Mouse (Mus musculus) hindbrain, embryonic 16.5 days (tissue): ENCODE measurements at regions not wholly inside any gene's neighbourhood (a gene's known extent, or its start where the extent isn't known, plus 50 kb on each side); places are given as distances from the start of the nearest gene placed in this dataset.

ENCODE experiments used
- ATAC-seq: fragments of 200-750 bp; cut with Nextera tagmentation; 2 replicates; pipeline ENCODE4 v1.8.0; 2017; ENCODE audit warnings: moderate TSS enrichment, moderate library complexity
- H3K27ac ChIP-seq: fragments of 300-500 bp; sonication (generic); 2 replicates; pipeline ENCODE4 v1.5.1; 2014; ENCODE audit warnings: low read depth, mild to moderate bottlenecking, control low read depth, low read length, moderate library complexity
- H3K27me3 ChIP-seq: fragments of 300-500 bp; sonication (generic); replicated peaks from 2 replicates; pipeline ENCODE4 v1.6.1; 2014; ENCODE audit warnings: low read length; ENCODE audit not compliant: control insufficient read depth, insufficient read depth
- H3K36me3 ChIP-seq: fragments of 300-500 bp; sonication (generic); 2 replicates; pipeline ENCODE4 v1.6.1; 2014; ENCODE audit warnings: mild to moderate bottlenecking, low read length, moderate library complexity, mixed read lengths; ENCODE audit not compliant: control insufficient read depth, insufficient read depth
- H3K4me1 ChIP-seq: fragments of 300-500 bp; sonication (generic); 2 replicates; pipeline ENCODE4 v1.6.1; 2014; ENCODE audit warnings: low read depth, low read length; ENCODE audit not compliant: control insufficient read depth, insufficient read depth
- H3K4me2 ChIP-seq: fragments of 300-500 bp; sonication (generic); 2 replicates; pipeline ENCODE4 v1.6.1; 2014; ENCODE audit warnings: mild to moderate bottlenecking, low read length, control low read depth, moderate library complexity
- H3K4me3 ChIP-seq: fragments of 300-500 bp; sonication (generic); 2 replicates; pipeline ENCODE4 v1.5.1; 2014; ENCODE audit warnings: mild to moderate bottlenecking, low read length, control low read depth, moderate library complexity
- H3K9ac ChIP-seq: fragments of 300-500 bp; sonication (generic); 2 replicates; pipeline ENCODE4 v1.6.1; 2014; ENCODE audit warnings: low read depth, mild to moderate bottlenecking, control low read depth, low read length, moderate library complexity
- H3K9me3 ChIP-seq: fragments of 300-500 bp; sonication (generic); 2 replicates; pipeline ENCODE4 v1.6.1; 2014; ENCODE audit warnings: mild to moderate bottlenecking, low read length, moderate library complexity; ENCODE audit not compliant: control insufficient read depth
- WGBS: fragments of 180-500 bp; shearing (Covaris S2); extraction: QIAGEN DNeasy Blood & Tissue Kit; methylation state at CpG from one replicate; pipeline ENCODE4 v1.1.7; 2014; 5-methylcytosine and 5-hydroxymethylcytosine counted together

DNA sequence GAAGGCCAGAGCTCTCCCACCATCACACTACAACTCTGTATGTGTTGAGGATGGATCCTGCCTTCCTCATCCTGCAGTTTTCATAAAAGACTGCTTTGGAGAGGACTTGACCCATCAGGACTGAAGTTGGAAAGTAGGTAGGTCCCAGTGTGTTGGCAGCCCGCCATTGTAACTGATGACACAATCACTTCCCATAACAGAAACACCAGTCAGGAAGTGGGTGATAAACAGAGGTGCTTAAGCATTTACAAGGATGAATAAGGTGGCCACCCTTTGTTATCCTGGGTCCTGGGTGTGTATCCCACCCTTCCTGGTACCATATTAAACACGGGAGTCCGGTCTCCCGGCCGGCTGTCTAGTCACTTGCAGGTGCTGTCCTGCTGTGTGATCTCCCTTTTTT lies 118.3 kb downstream of the Snx10 start:
- Histone ChIP-seq H3K36me3 (no peaks in the 10 kb centered on the region), H3K4me3 (no peak overlapping the region), H3K9ac (no peak overlapping the region), H3K4me2 (no peak overlapping the region), H3K27me3 (no peaks in the 10 kb centered on the region), H3K27ac (no peak overlapping the region), H3K4me1 (no peaks in the 10 kb centered on the region), H3K9me3 (no peaks in the 10 kb centered on the region)
- no peak for ATAC-seq
- WGBS: 86% methylated on average over 5 of the region's 5 CpGs

- Histone ChIP-seq H3K9me3 (no peaks in the 10 kb centered on the region), H3K36me3 (no peaks in the 10 kb centered on the region), H3K4me1 (no peaks in the 10 kb centered on the region), H3K27ac (no peak overlapping the region), H3K4me2 (no peak overlapping the region), H3K27me3 (no peaks in the 10 kb centered on the region), H3K4me3 (no peak overlapping the region), H3K9ac (no peak overlapping the region)
- 55% methylated on average over 7 of the region's 7 CpGs for WGBS
- no peak for ATAC-seq
These were observed 125.1 kb downstream of the Snx10 start for GRCm38 (mm10) chr6:51648813-51649212.

- 87% methylated on average over 8 of the region's 8 CpGs for WGBS
- no peak overlapping the region for H3K27ac ChIP-seq
These were observed 130.1 kb downstream of the Snx10 start for GRCm38 (mm10) chr6:51653753-51654152.

GRCm38 (mm10) chr6:51654991-51655390 lies 131.3 kb downstream of the Snx10 start:
- H3K4me3 ChIP-seq: no peak overlapping the region
- H3K4me1 ChIP-seq: peaks cover 10% of the 10 kb centered on the region
- H3K36me3 ChIP-seq: no peaks in the 10 kb centered on the region
- WGBS: 98% methylated on average over 4 of the region's 4 CpGs
- no peaks in the 10 kb centered on the region for H3K27me3 ChIP-seq
- no peak overlapping the region for H3K9ac ChIP-seq
- ATAC-seq: no peak
- no peak overlapping the region for H3K27ac ChIP-seq
- H3K9me3 ChIP-seq: no peaks in the 10 kb centered on the region
- no peak overlapping the region for H3K4me2 ChIP-seq

More at GRCm38 (mm10) chr6:51653753-51654152, 130.1 kb downstream of the Snx10 start:
- Histone ChIP-seq H3K36me3 (no peaks in the 10 kb centered on the region), H3K4me1 (peaks cover 10% of the 10 kb centered on the region), H3K4me2 (no peak overlapping the region), H3K27me3 (no peaks in the 10 kb centered on the region), H3K4me3 (no peak overlapping the region), H3K9me3 (no peaks in the 10 kb centered on the region), H3K9ac (no peak overlapping the region)
- no peak for ATAC-seq

GRCm38 (mm10) chr6:51656078-51656477 lies 132.4 kb downstream of the Snx10 start:
- WGBS: 58% methylated on average over 7 of the region's 7 CpGs

DNA sequence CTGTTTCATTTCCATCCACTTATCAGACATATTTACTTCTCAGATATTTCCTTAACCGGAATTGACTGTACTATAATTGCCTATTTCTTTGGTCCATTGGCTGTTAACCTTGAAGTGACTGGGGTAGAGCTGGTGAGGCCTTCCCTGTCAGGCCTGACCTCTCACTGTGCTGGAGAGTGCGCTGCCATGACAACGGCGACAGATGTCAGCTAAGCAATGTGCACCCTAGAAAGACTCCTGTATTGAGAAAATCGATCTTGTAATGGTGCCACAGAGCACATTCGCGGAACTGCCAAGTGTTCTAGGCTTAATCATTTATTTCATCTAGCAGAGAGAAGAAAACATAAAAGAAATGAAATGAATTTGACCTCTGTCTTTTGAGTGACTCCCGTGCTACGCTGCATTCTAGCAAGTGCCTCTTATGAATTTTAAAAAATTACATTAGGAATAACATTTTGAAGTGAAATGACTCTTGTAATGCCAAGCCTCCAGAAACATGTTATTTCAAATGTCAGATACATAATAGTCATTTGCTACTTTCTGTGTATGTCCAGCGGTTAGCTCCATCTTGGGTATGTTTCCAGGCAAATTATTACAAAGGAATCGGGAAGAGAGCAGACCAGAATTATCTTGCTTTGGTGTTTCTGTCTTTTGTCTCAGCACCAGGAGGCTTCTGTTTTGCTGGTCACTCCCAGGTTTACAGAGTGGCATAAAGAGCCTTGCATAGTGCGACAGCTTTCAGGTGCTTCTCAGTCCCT lies 133.4 kb downstream of the Snx10 start:
- whole genome bisulfite sequencing: 26% methylated on average over 12 of the region's 12 CpGs
- peak; percentile 88 for ATAC-seq

More at GRCm38 (mm10) chr6:51656078-51656477, 132.4 kb downstream of the Snx10 start:
- Histone ChIP-seq H3K4me2 (no peak overlapping the region), H3K36me3 (no peaks in the 10 kb centered on the region), H3K4me3 (no peak overlapping the region), H3K27ac (no peak overlapping the region), H3K27me3 (no peaks in the 10 kb centered on the region), H3K9me3 (no peaks in the 10 kb centered on the region), H3K9ac (no peak overlapping the region), H3K4me1 (peaks cover 10% of the 10 kb centered on the region)
- no peak for ATAC-seq

GRCm38 (mm10) chr6:51658360-51658759 lies 134.7 kb downstream of the Snx10 start:
- WGBS: 10% methylated on average over 8 of the region's 8 CpGs
- no peaks in the 10 kb centered on the region for H3K36me3 ChIP-seq
- no peaks in the 10 kb centered on the region for H3K9me3 ChIP-seq
- H3K27me3 ChIP-seq: no peaks in the 10 kb centered on the region
- ATAC-seq: no peak
- H3K4me1 ChIP-seq: peaks cover 10% of the 10 kb centered on the region
- no peak overlapping the region for H3K4me3 ChIP-seq
- H3K9ac ChIP-seq: no peak overlapping the region
- H3K27ac ChIP-seq: no peak overlapping the region
- no peak overlapping the region for H3K4me2 ChIP-seq

More for the DNA sequence above, 133.4 kb downstream of the Snx10 start:
- no peaks in the 10 kb centered on the region for H3K9me3 ChIP-seq
- no peak overlapping the region for H3K9ac ChIP-seq
- peaks cover 10% of the 10 kb centered on the region for H3K4me1 ChIP-seq
- no peaks in the 10 kb centered on the region for H3K27me3 ChIP-seq
- no peak overlapping the region for H3K4me3 ChIP-seq
- no peaks in the 10 kb centered on the region for H3K36me3 ChIP-seq
- peak overlapping the region; percentile 62 for H3K27ac ChIP-seq
- H3K4me2 ChIP-seq: no peak overlapping the region

DNA sequence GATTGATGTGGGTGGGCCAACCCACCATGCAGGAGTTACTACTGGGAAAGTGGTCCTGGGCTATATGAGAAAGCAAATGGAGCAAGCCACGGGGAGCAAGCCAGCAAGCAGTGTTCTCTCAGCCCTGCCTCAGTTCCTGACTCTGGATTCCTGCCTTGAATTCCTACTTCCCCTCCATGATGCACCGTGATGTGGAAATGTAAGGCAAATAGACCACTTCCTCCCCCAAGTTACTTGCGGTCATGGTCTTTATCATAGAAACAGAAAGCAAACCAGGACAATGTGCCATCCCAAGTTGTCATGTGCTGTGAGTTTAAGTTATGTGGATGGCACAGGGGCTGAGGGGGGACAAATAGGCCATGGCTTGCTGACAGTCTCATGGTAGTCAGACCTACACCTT lies 139.5 kb downstream of the Snx10 start:
- WGBS: 93% methylated on average over 3 of the region's 3 CpGs
- ATAC-seq: no peak

DNA sequence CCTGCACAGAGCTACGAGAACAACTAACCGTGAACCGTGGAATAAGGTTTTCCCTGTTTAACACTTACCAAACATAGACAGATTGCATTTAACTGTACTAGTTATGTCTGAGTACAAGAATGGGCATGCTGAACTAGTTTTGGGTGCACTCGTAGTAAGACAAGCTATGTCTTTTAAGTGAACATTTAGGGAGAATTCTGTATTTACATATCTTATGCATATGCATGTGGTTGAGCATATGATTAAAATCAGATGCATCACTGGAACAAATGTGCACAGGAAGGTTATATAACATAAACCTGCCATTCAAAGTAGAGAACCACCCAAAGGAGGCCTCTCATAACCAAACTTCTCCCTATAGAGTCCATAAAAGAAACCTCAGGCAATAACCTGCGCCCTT lies 140.3 kb downstream of the Snx10 start:
- Histone ChIP-seq H3K27me3 (no peaks in the 10 kb centered on the region), H3K9ac (no peak overlapping the region), H3K27ac (no peak overlapping the region), H3K4me3 (no peak overlapping the region), H3K9me3 (peaks cover 8% of the 10 kb centered on the region), H3K4me2 (no peak overlapping the region), H3K36me3 (no peaks in the 10 kb centered on the region), H3K4me1 (no peaks in the 10 kb centered on the region)
- ATAC-seq: no peak
- WGBS: 96% methylated on average over 5 of the region's 5 CpGs

More for the DNA sequence above, 139.5 kb downstream of the Snx10 start:
- H3K36me3 ChIP-seq: no peaks in the 10 kb centered on the region
- no peak overlapping the region for H3K27ac ChIP-seq
- H3K4me1 ChIP-seq: peaks cover 5% of the 10 kb centered on the region
- no peak overlapping the region for H3K4me3 ChIP-seq
- H3K4me2 ChIP-seq: no peak overlapping the region
- no peak overlapping the region for H3K9ac ChIP-seq
- peaks cover 8% of the 10 kb centered on the region for H3K9me3 ChIP-seq
- no peaks in the 10 kb centered on the region for H3K27me3 ChIP-seq
